Mouse (Mus musculus) neural tube, embryonic 12.5 days (tissue): Measurements from ENCODE around the gene Mypn. TPM values are rescaled to one million over a fixed set of nuclear protein-coding genes. Genes with fewer than 3 reads are reported as not detected.
A peak's percentile ranks its signal among the peaks of the same experiment; 100 is the strongest.

ENCODE experiments used
- ATAC-seq: fragments of 200-750 bp; cut with Nextera tagmentation; 2 replicates; pipeline ENCODE4 v1.8.0; 2017; ENCODE audit warnings: low read depth, mild to moderate bottlenecking, moderate TSS enrichment, moderate library complexity; ENCODE audit not compliant: low FRiP score
- H3K27ac ChIP-seq: fragments of 300-500 bp; sonication (generic); 2 replicates; pipeline ENCODE4 v1.5.1; 2016
- H3K27me3 ChIP-seq: fragments of 300-500 bp; sonication (generic); replicated peaks from 2 replicates; pipeline ENCODE4 v1.6.1; 2016; ENCODE audit warnings: mild to moderate bottlenecking
- H3K36me3 ChIP-seq: fragments of 300-500 bp; sonication (generic); 2 replicates; pipeline ENCODE4 v1.6.1; 2016; ENCODE audit warnings: mild to moderate bottlenecking
- H3K4me1 ChIP-seq: fragments of 300-500 bp; sonication (generic); 2 replicates; pipeline ENCODE4 v1.6.1; 2016
- H3K4me2 ChIP-seq: fragments of 300-500 bp; sonication (generic); replicated peaks from 2 replicates; pipeline ENCODE4 v1.6.1; 2016; ENCODE audit warnings: mild to moderate bottlenecking
- H3K4me3 ChIP-seq: fragments of 300-500 bp; sonication (generic); 2 replicates; pipeline ENCODE4 v1.5.1; 2016
- H3K9ac ChIP-seq: fragments of 300-500 bp; sonication (generic); 2 replicates; pipeline ENCODE4 v1.6.1; 2016; ENCODE audit warnings: mild to moderate bottlenecking
- H3K9me3 ChIP-seq: fragments of 300-500 bp; sonication (generic); 2 replicates; pipeline ENCODE4 v1.6.1; 2016; ENCODE audit warnings: mild to moderate bottlenecking
- WGBS: fragments of 180-500 bp; shearing (Covaris S2); methylation state at CpG from one replicate; pipeline ENCODE4 v1.1.7; 2016; 5-methylcytosine and 5-hydroxymethylcytosine counted together
- polyA plus RNA-seq: library from polyadenylated mRNA; unstranded; fragments of >200 nt; fragmentation: Nextera tagmentation; extraction: Ambion mirVana; gene quantifications from 2 replicates; pipeline ENCODE4 v1.2.1, GENCODE M21; 2016

Mypn gene
- polyA plus RNA-seq, 1 experiment from 2014 or later, result 0.58 TPM

DNA sequence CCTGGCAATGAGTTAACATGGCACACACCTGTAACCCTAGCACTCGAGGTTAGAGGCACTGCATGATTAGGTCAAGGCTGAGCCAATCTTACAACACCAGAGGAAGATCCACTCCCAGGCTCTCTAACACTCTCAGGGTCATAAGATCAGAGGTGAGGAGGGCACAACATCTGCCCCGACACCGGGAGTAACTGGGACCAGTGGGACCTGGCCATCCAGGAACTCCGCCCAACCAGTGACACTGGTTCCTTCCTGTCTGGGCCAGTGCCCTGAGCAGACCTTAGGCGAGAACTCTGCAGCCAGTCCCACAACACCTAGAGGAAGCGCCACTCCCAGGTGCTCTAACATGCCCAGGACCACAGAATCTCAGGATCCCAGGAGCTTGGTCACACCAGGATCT lies 67.3 kb downstream of the Mypn start:
- no peak overlapping the region for H3K4me3 ChIP-seq
- no peak overlapping the region for H3K27ac ChIP-seq
- WGBS, result 84% methylated on average over 6 of the region's 6 CpGs
- no peak for ATAC-seq
- no peaks in the 10 kb centered on the region for H3K36me3 ChIP-seq
- no peak overlapping the region for H3K4me2 ChIP-seq
- H3K9me3 ChIP-seq, result no peaks in the 10 kb centered on the region
- no peaks in the 10 kb centered on the region for H3K4me1 ChIP-seq
- H3K27me3 ChIP-seq, result no peaks in the 10 kb centered on the region
- no peak overlapping the region for H3K9ac ChIP-seq

DNA sequence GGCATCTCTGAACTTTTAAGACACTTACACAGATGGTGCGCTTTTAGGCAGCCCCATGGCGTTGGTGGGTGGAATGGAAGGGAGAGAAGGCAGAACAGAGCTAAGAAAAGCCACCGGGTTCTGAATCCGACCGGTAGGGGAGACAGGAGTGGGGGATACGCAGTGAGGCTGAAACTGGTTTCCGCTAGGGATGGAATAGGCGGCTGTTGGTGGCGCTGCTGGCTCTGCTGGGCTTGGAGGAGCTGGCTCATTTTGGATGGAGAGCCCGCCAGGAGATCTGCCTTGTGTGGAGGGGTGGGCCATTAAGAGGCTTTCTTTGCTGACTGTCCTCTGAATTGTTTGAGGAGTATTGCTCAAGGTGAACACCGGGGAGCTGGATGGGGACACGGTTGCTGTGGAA lies 68.1 kb downstream of the Mypn start:
- Histone ChIP-seq H3K4me2 (no peak overlapping the region), H3K4me1 (no peaks in the 10 kb centered on the region), H3K9ac (no peak overlapping the region), H3K27me3 (no peaks in the 10 kb centered on the region), H3K27ac (no peak overlapping the region), H3K9me3 (no peaks in the 10 kb centered on the region), H3K36me3 (no peaks in the 10 kb centered on the region), H3K4me3 (no peak overlapping the region)
- no peak for ATAC-seq
- 59% methylated on average over 12 of the region's 12 CpGs for WGBS

GRCm38 (mm10) chr10:63133326-63133725 lies 70.4 kb downstream of the Mypn start:
- Histone ChIP-seq H3K4me3 (no peak overlapping the region), H3K27ac (no peak overlapping the region), H3K9ac (no peak overlapping the region), H3K4me1 (no peaks in the 10 kb centered on the region), H3K9me3 (no peaks in the 10 kb centered on the region), H3K36me3 (no peaks in the 10 kb centered on the region), H3K27me3 (no peaks in the 10 kb centered on the region), H3K4me2 (no peak overlapping the region)
- 93% methylated on average over 4 of the region's 4 CpGs for WGBS
- no peak for ATAC-seq

DNA sequence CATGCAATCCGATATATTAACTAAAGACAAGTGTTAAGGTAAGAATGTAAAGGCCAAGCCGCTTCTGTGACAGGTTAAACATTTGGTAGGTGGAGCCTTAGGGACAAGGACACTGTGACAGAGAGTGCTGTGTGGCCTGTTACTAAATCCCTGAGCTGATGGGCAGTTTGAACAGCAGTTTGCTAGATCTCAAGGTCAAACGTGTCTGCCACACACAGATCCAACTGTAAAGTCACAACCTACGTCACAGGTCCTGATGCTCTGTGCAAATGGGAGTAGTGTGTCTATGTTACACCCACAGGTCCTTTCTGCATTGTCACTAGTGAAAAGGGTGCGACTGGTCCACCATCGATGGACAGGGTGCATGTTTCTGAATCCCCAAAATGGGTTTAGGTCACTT lies 71.4 kb downstream of the Mypn start:
- Histone ChIP-seq H3K27me3 (no peaks in the 10 kb centered on the region), H3K9me3 (no peaks in the 10 kb centered on the region), H3K4me2 (no peak overlapping the region), H3K4me3 (no peak overlapping the region), H3K4me1 (no peaks in the 10 kb centered on the region), H3K9ac (no peak overlapping the region), H3K36me3 (no peaks in the 10 kb centered on the region), H3K27ac (no peak overlapping the region)
- no peak for ATAC-seq
- 88% methylated on average over 6 of the region's 6 CpGs for WGBS

- no peak overlapping the region for H3K27ac ChIP-seq
- no peak for ATAC-seq
- H3K9ac ChIP-seq, result no peak overlapping the region
- no peaks in the 10 kb centered on the region for H3K4me1 ChIP-seq
- no peaks in the 10 kb centered on the region for H3K36me3 ChIP-seq
- H3K9me3 ChIP-seq, result no peaks in the 10 kb centered on the region
- H3K4me2 ChIP-seq, result no peak overlapping the region
- 76% methylated on average over 7 of the region's 7 CpGs for WGBS
- H3K27me3 ChIP-seq, result no peaks in the 10 kb centered on the region
- H3K4me3 ChIP-seq, result no peak overlapping the region
Measured at GRCm38 (mm10) chr10:63130500-63130899, 73.3 kb downstream of the Mypn start.

DNA sequence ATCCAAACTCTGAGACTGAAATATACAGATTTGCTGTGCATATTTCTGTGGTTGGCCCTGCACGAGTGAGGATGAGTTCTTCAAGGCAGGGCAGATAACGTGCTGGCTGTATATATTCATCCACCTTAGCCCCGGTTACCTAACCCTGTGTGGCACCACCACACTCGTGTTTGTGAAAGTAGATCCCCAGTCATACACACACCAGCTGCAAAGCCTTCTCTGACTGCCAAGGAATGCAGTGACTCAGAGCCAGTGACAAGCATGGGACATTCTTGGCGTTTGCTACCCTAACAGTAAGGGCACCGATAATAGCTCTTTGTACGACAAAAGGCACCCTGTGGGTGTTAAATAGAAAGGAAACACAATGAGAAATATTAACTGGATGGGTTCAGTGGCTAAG lies 75.5 kb downstream of the Mypn start:
- Histone ChIP-seq H3K27ac (no peak overlapping the region), H3K27me3 (no peaks in the 10 kb centered on the region), H3K4me2 (no peak overlapping the region), H3K9me3 (no peaks in the 10 kb centered on the region), H3K36me3 (no peaks in the 10 kb centered on the region), H3K4me1 (no peaks in the 10 kb centered on the region), H3K9ac (no peak overlapping the region), H3K4me3 (no peak overlapping the region)
- 75% methylated on average over 7 of the region's 7 CpGs for WGBS
- ATAC-seq, result no peak

DNA sequence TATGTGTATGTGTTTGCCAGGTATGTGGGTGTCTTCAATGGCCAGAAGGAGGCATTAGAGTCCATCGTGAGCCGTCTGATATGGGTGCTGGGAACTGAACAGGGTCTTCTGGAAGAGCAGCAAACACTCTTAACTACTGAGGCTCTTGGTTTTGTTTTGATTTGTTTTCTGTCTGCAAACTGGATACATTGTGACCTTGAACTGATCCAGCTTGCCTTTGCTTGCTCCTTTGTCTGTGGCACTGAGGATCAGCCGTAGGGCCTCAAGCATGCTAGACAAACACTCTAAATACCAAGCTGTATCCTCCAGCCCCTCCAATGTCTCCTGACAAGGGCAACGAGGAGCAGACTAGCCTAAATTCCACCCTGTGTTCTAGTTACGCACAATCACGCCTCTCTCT lies 76.6 kb downstream of the Mypn start:
- H3K27ac ChIP-seq, result no peak overlapping the region
- H3K4me1 ChIP-seq, result no peaks in the 10 kb centered on the region
- ATAC-seq, result no peak
- no peak overlapping the region for H3K9ac ChIP-seq
- 90% methylated on average over 6 of the region's 6 CpGs for WGBS
- H3K27me3 ChIP-seq, result no peaks in the 10 kb centered on the region
- H3K4me3 ChIP-seq, result no peak overlapping the region
- H3K36me3 ChIP-seq, result no peaks in the 10 kb centered on the region
- H3K4me2 ChIP-seq, result no peak overlapping the region
- H3K9me3 ChIP-seq, result no peaks in the 10 kb centered on the region

GRCm38 (mm10) chr10:63126116-63126515 lies 77.6 kb downstream of the Mypn start:
- no peaks in the 10 kb centered on the region for H3K9me3 ChIP-seq
- WGBS, result 80% methylated on average over 4 of the region's 4 CpGs

GRCm38 (mm10) chr10:63125343-63125742 lies 78.4 kb downstream of the Mypn start:
- Histone ChIP-seq H3K27ac (no peak overlapping the region), H3K4me1 (no peaks in the 10 kb centered on the region), H3K4me2 (no peak overlapping the region), H3K9me3 (no peaks in the 10 kb centered on the region), H3K27me3 (no peaks in the 10 kb centered on the region), H3K36me3 (no peaks in the 10 kb centered on the region), H3K4me3 (no peak overlapping the region), H3K9ac (no peak overlapping the region)
- WGBS, result 35% methylated on average over 11 of the region's 11 CpGs
- no peak for ATAC-seq

More at GRCm38 (mm10) chr10:63126116-63126515, 77.6 kb downstream of the Mypn start:
- no peak overlapping the region for H3K4me3 ChIP-seq
- no peak overlapping the region for H3K4me2 ChIP-seq
- H3K27ac ChIP-seq, result no peak overlapping the region
- H3K27me3 ChIP-seq, result no peaks in the 10 kb centered on the region
- no peaks in the 10 kb centered on the region for H3K36me3 ChIP-seq
- no peak for ATAC-seq
- no peaks in the 10 kb centered on the region for H3K4me1 ChIP-seq
- H3K9ac ChIP-seq, result no peak overlapping the region

- H3K4me3 ChIP-seq, result no peak overlapping the region
- ATAC-seq, result no peak
- WGBS, result 91% methylated on average over 10 of the region's 10 CpGs
Measured at GRCm38 (mm10) chr10:63124016-63124415, 79.7 kb downstream of the Mypn start.

GRCm38 (mm10) chr10:63123141-63123540 lies 80.6 kb downstream of the Mypn start:
- Histone ChIP-seq H3K9me3 (no peaks in the 10 kb centered on the region), H3K27me3 (no peaks in the 10 kb centered on the region), H3K4me3 (no peak overlapping the region), H3K27ac (no peak overlapping the region), H3K9ac (no peak overlapping the region), H3K4me2 (no peak overlapping the region), H3K4me1 (no peaks in the 10 kb centered on the region), H3K36me3 (no peaks in the 10 kb centered on the region)
- ATAC-seq, result no peak
- WGBS, result 88% methylated on average over 8 of the region's 8 CpGs

More at GRCm38 (mm10) chr10:63124016-63124415, 79.7 kb downstream of the Mypn start:
- H3K4me1 ChIP-seq, result no peaks in the 10 kb centered on the region
- H3K4me2 ChIP-seq, result no peak overlapping the region
- no peaks in the 10 kb centered on the region for H3K36me3 ChIP-seq
- no peaks in the 10 kb centered on the region for H3K27me3 ChIP-seq
- no peak overlapping the region for H3K27ac ChIP-seq
- no peak overlapping the region for H3K9ac ChIP-seq
- no peaks in the 10 kb centered on the region for H3K9me3 ChIP-seq

DNA sequence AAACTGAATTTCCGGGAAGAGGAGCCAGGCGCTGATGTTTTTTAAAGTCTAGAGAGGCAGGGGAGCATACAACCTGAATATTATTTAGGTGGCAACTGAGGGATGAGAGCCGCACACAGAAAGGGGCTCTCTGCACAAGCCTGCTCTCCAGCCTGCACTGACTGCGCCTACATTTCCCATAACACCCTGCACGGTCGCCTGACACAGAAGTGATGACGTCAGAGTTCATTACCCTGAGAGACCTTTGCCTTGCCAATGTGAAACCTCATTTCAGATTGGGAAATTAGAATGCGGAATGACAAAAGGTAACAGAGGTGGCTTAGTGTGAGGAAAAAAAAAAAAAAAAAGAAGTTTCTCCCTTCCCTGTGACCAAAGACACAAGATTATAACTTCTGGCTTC lies 81.2 kb downstream of the Mypn start:
- 33% methylated on average over 8 of the region's 8 CpGs for WGBS
- Histone ChIP-seq H3K9me3 (no peaks in the 10 kb centered on the region), H3K4me2 (no peak overlapping the region), H3K36me3 (no peaks in the 10 kb centered on the region), H3K27me3 (no peaks in the 10 kb centered on the region), H3K4me3 (no peak overlapping the region), H3K27ac (no peak overlapping the region), H3K9ac (no peak overlapping the region), H3K4me1 (no peaks in the 10 kb centered on the region)
- ATAC-seq, result peak; percentile 84

- no peak overlapping the region for H3K9ac ChIP-seq
- H3K36me3 ChIP-seq, result no peaks in the 10 kb centered on the region
- H3K9me3 ChIP-seq, result no peaks in the 10 kb centered on the region
- no peak for ATAC-seq
- WGBS, result 84% methylated on average over 14 of the region's 14 CpGs
- H3K27ac ChIP-seq, result no peak overlapping the region
- no peaks in the 10 kb centered on the region for H3K4me1 ChIP-seq
- H3K4me2 ChIP-seq, result no peak overlapping the region
- H3K4me3 ChIP-seq, result no peak overlapping the region
- no peaks in the 10 kb centered on the region for H3K27me3 ChIP-seq
Measured at GRCm38 (mm10) chr10:63121961-63122360, 81.8 kb downstream of the Mypn start.
